Mouse (Mus musculus) heart, postnatal 0 days (tissue): ENCODE measurements at regions not wholly inside any gene's neighbourhood (a gene's known extent, or its start where the extent isn't known, plus 50 kb on each side); places are given as distances from the start of the nearest gene placed in this dataset.
A peak's percentile ranks its signal among the peaks of the same experiment; 100 is the strongest.

Experiments used
- ATAC-seq: fragments of 200-750 bp; cut with Nextera tagmentation; 2 replicates; pipeline ENCODE4 v1.8.0; 2017; ENCODE audit warnings: low read depth, moderate number of reproducible peaks, moderate library complexity; ENCODE audit not compliant: insufficient read depth
- DNase-seq: peaks from one replicate; pipeline ENCODE4 v3.0.0-alpha.2; 2016; ENCODE audit warnings: low spot score
- H3K27ac ChIP-seq: fragments of 300-500 bp; sonication (generic); 2 replicates; pipeline ENCODE4 v1.5.1; 2014; ENCODE audit warnings: low read depth, mild to moderate bottlenecking
- H3K27me3 ChIP-seq: fragments of 300-500 bp; sonication (generic); 2 replicates; pipeline ENCODE4 v1.6.1; 2014; ENCODE audit warnings: low read length, mixed read lengths; ENCODE audit not compliant: control insufficient read depth, insufficient read depth
- H3K36me3 ChIP-seq: fragments of 300-500 bp; sonication (generic); replicated peaks from 2 replicates; pipeline ENCODE4 v1.6.1; 2014; ENCODE audit warnings: low read length, mixed read lengths; ENCODE audit not compliant: control insufficient read depth, insufficient read depth
- H3K4me1 ChIP-seq: fragments of 300-500 bp; sonication (generic); 2 replicates; pipeline ENCODE4 v1.6.1; 2014; ENCODE audit warnings: antibody characterized with exemption; ENCODE audit not compliant: control insufficient read depth, insufficient read depth
- H3K4me2 ChIP-seq: fragments of 300-500 bp; sonication (generic); 2 replicates; pipeline ENCODE4 v1.6.1; 2014; ENCODE audit warnings: low read depth, mild to moderate bottlenecking, low read length, moderate library complexity
- H3K4me3 ChIP-seq: fragments of 300-500 bp; sonication (generic); 2 replicates; pipeline ENCODE4 v1.5.1; 2014; ENCODE audit warnings: low read depth, low read length
- H3K9ac ChIP-seq: fragments of 300-500 bp; sonication (generic); replicated peaks from 2 replicates; pipeline ENCODE4 v1.6.1; 2014; ENCODE audit warnings: low read depth, low read length, mixed read lengths
- H3K9me3 ChIP-seq: fragments of 300-500 bp; sonication (generic); replicated peaks from 2 replicates; pipeline ENCODE4 v1.6.1; 2016; ENCODE audit warnings: low read length; ENCODE audit not compliant: control insufficient read depth
- CTCF ChIP-seq: IDR thresholded peaks from 2 replicates; pipeline ENCODE4 v1.5.1; 2016; ENCODE audit warnings: antibody characterized with exemption, control low read depth, low read depth
- EP300 ChIP-seq: IDR thresholded peaks from 2 replicates; pipeline ENCODE4 v1.6.1; 2016; ENCODE audit warnings: antibody characterized with exemption, low read depth
- whole genome bisulfite sequencing: fragments of 180-500 bp; shearing (Covaris S2); extraction: QIAGEN DNeasy Blood & Tissue Kit; methylation state at CpG from one replicate; pipeline ENCODE4 v1.1.7; 2014; 5-methylcytosine and 5-hydroxymethylcytosine counted together

- WGBS, result 17% methylated on average over 3 of the region's 3 CpGs
- Histone ChIP-seq H3K9ac (peak overlapping the region; percentile 27; the same call in 1 of the 2 replicates), H3K27ac (peak overlapping the region; percentile 81)
Observed at GRCm38 (mm10) chr16:5431111-5431510, 175.3 kb upstream of the Eef2kmt start.

DNA sequence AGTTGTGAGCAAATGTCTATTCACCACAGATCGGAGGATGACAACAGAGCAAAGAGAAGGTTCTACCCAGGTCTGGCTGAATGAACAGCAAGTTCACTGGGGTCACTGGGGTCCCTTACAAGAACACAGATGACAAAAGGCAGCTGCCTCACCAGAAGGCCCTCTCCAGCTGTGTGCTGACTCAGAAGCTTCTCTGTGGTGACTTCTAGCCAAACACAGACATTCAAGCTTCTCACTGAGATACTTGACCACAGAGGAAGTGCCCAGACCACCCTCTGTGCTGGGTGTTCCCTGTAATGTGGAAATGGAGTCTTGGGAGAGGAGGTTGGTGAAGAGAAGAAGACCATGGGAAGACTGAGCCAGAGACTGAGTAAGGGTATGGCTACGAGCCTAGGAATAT lies 173.7 kb upstream of the Eef2kmt start:
- peaks cover 38% of the 10 kb centered on the region for H3K4me1 ChIP-seq
- H3K27me3 ChIP-seq, result no peaks in the 10 kb centered on the region
- no peak overlapping the region for H3K9ac ChIP-seq
- H3K9me3 ChIP-seq, result no peaks in the 10 kb centered on the region
- no peak for ATAC-seq
- no peak overlapping the region for H3K4me3 ChIP-seq
- H3K36me3 ChIP-seq, result no peaks in the 10 kb centered on the region
- H3K27ac ChIP-seq, result no peak overlapping the region
- 79% methylated on average over 2 of the region's 2 CpGs for WGBS
- no peak overlapping the region for H3K4me2 ChIP-seq
- TF ChIP-seq CTCF (no peak), EP300 (no peak)
- no peak for DNase-seq

More at GRCm38 (mm10) chr16:5431111-5431510, 175.3 kb upstream of the Eef2kmt start:
- TF ChIP-seq EP300, result peak; percentile 93
- TF ChIP-seq CTCF, result no peak
- DNase-seq, result peak; percentile 88
- peak; percentile 97 for ATAC-seq
- Histone ChIP-seq H3K4me3 (peak overlapping the region; percentile 37), H3K4me1 (peaks cover 38% of the 10 kb centered on the region), H3K4me2 (peak overlapping the region; percentile 61), H3K9me3 (no peaks in the 10 kb centered on the region), H3K36me3 (no peaks in the 10 kb centered on the region), H3K27me3 (no peaks in the 10 kb centered on the region)

DNA sequence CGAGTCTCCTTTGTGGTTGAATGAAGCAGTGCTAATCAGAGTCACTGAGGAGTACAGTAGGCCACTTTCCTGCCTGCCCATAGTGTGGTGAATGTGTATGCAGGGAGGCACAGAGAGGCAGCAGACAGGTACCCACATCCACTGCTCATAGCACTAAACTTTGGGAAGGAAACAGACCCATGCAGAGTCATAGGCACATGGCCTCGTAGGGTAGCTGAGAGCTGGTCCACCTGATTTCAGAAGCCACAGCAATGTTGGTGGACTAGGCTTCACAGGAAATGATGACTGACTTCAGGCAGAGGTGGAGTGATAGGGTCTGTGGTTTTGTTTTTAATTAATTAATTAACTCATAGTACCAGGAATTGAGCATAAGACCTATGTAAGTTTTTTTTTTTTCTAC lies 170.1 kb upstream of the Eef2kmt start:
- no peak overlapping the region for H3K4me3 ChIP-seq
- no peaks in the 10 kb centered on the region for H3K9me3 ChIP-seq
- no peaks in the 10 kb centered on the region for H3K36me3 ChIP-seq
- peaks cover 28% of the 10 kb centered on the region for H3K4me1 ChIP-seq
- no peak overlapping the region for H3K4me2 ChIP-seq
- H3K27me3 ChIP-seq, result no peaks in the 10 kb centered on the region
- DNase-seq (no peak), ATAC-seq (no peak)
- 83% methylated on average over 2 of the region's 2 CpGs for WGBS
- TF ChIP-seq EP300 (no peak), CTCF (no peak)
- H3K27ac ChIP-seq, result no peak overlapping the region
- H3K9ac ChIP-seq, result no peak overlapping the region

GRCm38 (mm10) chr16:5422041-5422440 lies 166.3 kb upstream of the Eef2kmt start:
- Histone ChIP-seq H3K9me3 (no peaks in the 10 kb centered on the region), H3K36me3 (no peaks in the 10 kb centered on the region), H3K27ac (no peak overlapping the region), H3K27me3 (no peaks in the 10 kb centered on the region), H3K9ac (no peak overlapping the region), H3K4me3 (no peak overlapping the region), H3K4me1 (peaks cover 14% of the 10 kb centered on the region), H3K4me2 (no peak overlapping the region)
- DNase-seq, result no peak
- no peak for ATAC-seq
- TF ChIP-seq CTCF (no peak), EP300 (no peak)
- WGBS, result 87% methylated on average over 6 of the region's 6 CpGs

DNA sequence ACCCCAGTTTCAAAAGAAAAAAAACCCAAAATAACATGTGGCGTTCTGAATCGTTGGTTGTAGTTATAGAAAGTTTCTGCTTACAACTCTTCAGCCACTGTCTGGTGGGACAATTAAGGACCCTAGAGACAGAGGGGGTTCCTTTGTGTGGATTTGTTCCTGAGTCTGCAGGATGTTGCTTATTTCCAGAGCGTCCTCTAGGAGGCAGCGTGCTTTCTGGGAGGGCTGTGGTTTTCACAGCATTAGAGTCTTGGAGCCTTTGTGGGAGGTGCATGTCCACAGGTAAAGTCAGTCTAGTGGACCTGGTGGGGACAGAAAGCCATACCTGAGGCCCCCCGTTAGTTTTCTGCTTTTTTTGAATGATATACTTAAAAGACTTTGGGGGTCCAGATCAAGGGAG lies 165.8 kb upstream of the Eef2kmt start:
- Histone ChIP-seq H3K9ac (no peak overlapping the region), H3K4me1 (peaks cover 13% of the 10 kb centered on the region), H3K36me3 (no peaks in the 10 kb centered on the region), H3K4me2 (no peak overlapping the region), H3K9me3 (no peaks in the 10 kb centered on the region), H3K4me3 (no peak overlapping the region), H3K27me3 (no peaks in the 10 kb centered on the region), H3K27ac (no peak overlapping the region)
- WGBS, result 81% methylated on average over 5 of the region's 5 CpGs
- no peak for ATAC-seq
- no peak for DNase-seq
- TF ChIP-seq CTCF (no peak), EP300 (no peak)

GRCm38 (mm10) chr16:5419467-5419866 lies 163.7 kb upstream of the Eef2kmt start:
- WGBS, result 69% methylated on average over 3 of the region's 3 CpGs
- DNase-seq, result no peak
- no peak overlapping the region for H3K4me2 ChIP-seq
- H3K27ac ChIP-seq, result no peak overlapping the region
- H3K36me3 ChIP-seq, result no peaks in the 10 kb centered on the region
- TF ChIP-seq CTCF (no peak), EP300 (no peak)
- no peak overlapping the region for H3K4me3 ChIP-seq
- H3K27me3 ChIP-seq, result no peaks in the 10 kb centered on the region
- peaks cover 13% of the 10 kb centered on the region for H3K4me1 ChIP-seq
- no peak for ATAC-seq
- H3K9me3 ChIP-seq, result no peaks in the 10 kb centered on the region
- no peak overlapping the region for H3K9ac ChIP-seq
